Mouse (Mus musculus): ENCODE measurements around the gene Usp53.

DNA sequence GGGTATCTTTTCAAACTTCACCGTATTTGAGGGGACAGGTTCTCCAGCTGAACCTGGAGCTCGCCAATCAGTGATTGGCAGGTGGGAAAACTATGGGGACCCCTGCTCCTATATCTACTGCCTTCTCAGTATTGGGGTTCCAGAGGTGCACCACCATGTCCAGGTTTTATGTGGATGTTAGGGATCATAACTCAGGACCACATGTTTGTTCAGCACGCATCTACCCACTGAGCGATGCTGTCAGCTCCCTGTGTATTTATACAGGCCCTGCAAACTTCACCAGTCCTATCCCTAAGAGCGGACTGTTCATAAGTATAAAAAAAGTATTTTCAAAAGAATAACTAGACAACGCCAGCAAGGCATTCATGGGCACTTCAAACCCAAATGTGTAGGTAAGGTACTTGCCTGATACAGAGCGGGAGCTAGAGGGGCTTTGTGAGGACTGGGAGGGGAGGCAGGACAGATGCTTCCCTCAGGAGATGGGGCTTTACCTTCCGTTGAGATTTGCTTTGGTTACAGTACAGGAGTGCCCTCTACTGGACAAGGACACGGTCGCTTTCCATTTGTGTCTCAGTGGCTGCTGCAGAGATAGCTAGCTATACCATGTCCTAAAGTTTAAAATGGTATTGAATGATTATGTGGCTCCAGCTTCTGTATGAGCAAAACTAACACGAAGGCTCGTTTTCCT, 80.4 kb downstream of the Usp53 start:
- TF ChIP-seq TAL1 (IDR thresholded peaks at IDR 0.05; ENCODE audit: low read length) (no peak), GATA1 (IDR thresholded peaks at IDR 0.05; ENCODE audit: low read length) (no peak)

Measured in erythroblast, embryonic 14.5 days (primary cell).